Mouse (Mus musculus) embryonic facial prominence, embryonic 11.5 days (tissue): Measurements from ENCODE around the gene Gm20388. TPM values are rescaled to one million over a fixed set of nuclear protein-coding genes. Genes with fewer than 3 reads are reported as not detected.

ENCODE experiments used
- ATAC-seq: fragments of 200-750 bp; cut with Nextera tagmentation; replicated peaks from 2 replicates; pipeline ENCODE4 v1.8.0; 2017; ENCODE audit warnings: low read depth; ENCODE audit not compliant: insufficient number of reproducible peaks, low FRiP score, low TSS enrichment
- DNase-seq: peaks from one replicate; pipeline ENCODE4 v3.0.0-alpha.2; 2015; ENCODE audit warnings: low spot score
- H3K27ac ChIP-seq: fragments of 300-500 bp; sonication (generic); replicated peaks from 2 replicates; pipeline ENCODE4 v1.5.1; 2014; ENCODE audit warnings: mild to moderate bottlenecking, low read depth, low read length, control low read depth
- H3K27me3 ChIP-seq: fragments of 300-500 bp; sonication (generic); 2 replicates; pipeline ENCODE4 v1.6.1; 2014; ENCODE audit warnings: mild to moderate bottlenecking, low read length, moderate library complexity, mixed read lengths; ENCODE audit not compliant: control insufficient read depth, insufficient read depth
- H3K36me3 ChIP-seq: fragments of 300-500 bp; sonication (generic); replicated peaks from 2 replicates; pipeline ENCODE4 v1.6.1; 2014; ENCODE audit warnings: low read depth, mild to moderate bottlenecking, low read length, moderate library complexity, mixed read lengths; ENCODE audit not compliant: control insufficient read depth, insufficient read depth
- H3K4me1 ChIP-seq: fragments of 300-500 bp; sonication (generic); 2 replicates; pipeline ENCODE4 v1.6.1; 2014; ENCODE audit warnings: low read length, mixed read lengths; ENCODE audit not compliant: control insufficient read depth, insufficient read depth
- H3K4me2 ChIP-seq: fragments of 300-500 bp; sonication (generic); 2 replicates; pipeline ENCODE4 v1.6.1; 2014; ENCODE audit warnings: low read depth, mild to moderate bottlenecking, control low read depth, low read length, moderate library complexity
- H3K4me3 ChIP-seq: fragments of 300-500 bp; sonication (generic); 2 replicates; pipeline ENCODE4 v1.5.1; 2014; ENCODE audit warnings: low read depth, low read length, control low read depth
- H3K9ac ChIP-seq: fragments of 300-500 bp; sonication (generic); replicated peaks from 2 replicates; pipeline ENCODE4 v1.6.1; 2014; ENCODE audit warnings: mild to moderate bottlenecking, control low read depth, low read length
- H3K9me3 ChIP-seq: fragments of 300-500 bp; sonication (generic); replicated peaks from 2 replicates; pipeline ENCODE4 v1.6.1; 2016; ENCODE audit warnings: mild to moderate bottlenecking, low read length, inconsistent platforms, mixed read lengths; ENCODE audit not compliant: control insufficient read depth
- WGBS: fragments of 180-500 bp; shearing (Covaris S2); extraction: QIAGEN DNeasy Blood & Tissue Kit; methylation state at CpG from one replicate; pipeline ENCODE4 v1.1.7; 2014; 5-methylcytosine and 5-hydroxymethylcytosine counted together
- polyA plus RNA-seq: library from polyadenylated mRNA; unstranded; fragments of >200 nt; fragmentation: Nextera tagmentation; extraction: Ambion mirVana; gene quantifications from 2 replicates; pipeline ENCODE4 v1.2.1, GENCODE M21; 2014

Gene Gm20388
- polyA plus RNA-seq, 1 experiment from 2014 or later = 3.1 TPM

DNA sequence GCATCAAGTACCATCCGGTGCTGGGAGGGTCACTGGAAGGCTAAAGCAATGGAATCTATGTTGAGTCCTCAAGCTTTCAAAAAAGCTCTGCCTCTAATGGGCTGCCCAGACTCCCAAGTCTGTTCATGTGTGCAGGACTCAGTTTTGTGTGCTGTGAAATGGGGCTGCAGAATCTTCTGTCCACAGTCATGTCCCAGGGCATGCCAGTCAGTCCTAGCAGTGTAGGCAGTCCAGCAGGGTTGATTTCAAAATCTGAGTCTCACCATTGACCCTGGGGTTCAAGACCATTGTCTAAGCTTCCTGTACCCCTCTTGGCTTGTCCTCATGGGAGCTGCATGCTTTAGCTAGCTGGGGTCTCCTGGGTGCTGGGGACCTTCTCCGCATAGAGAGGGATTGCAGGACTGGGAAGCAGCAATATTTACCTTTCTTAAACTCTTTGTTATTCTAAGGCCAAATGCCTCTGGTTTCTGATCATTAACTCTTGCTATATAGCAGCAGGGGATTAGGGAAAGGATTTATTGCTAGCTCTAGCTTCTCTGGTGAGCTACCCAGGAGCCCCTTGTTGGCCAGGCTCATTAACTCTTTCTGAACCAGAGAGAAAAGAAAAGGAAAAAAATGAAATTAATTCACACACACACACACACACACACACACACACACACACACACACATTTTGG, 94.2 kb downstream of the Gm20388 start:
- Histone ChIP-seq H3K9me3 (no peaks in the 10 kb centered on the region), H3K9ac (no peak overlapping the region), H3K36me3 (no peaks in the 10 kb centered on the region), H3K27me3 (no peaks in the 10 kb centered on the region), H3K27ac (no peak overlapping the region), H3K4me3 (no peak overlapping the region), H3K4me2 (no peak overlapping the region), H3K4me1 (peaks cover 3% of the 10 kb centered on the region; the same call in 1 of the 2 replicates)
- 39% methylated on average over 2 of the region's 2 CpGs for WGBS
- ATAC-seq (no peak), DNase-seq (no peak)

GRCm38 (mm10) chr8:120006645-120007160, 96.1 kb downstream of the Gm20388 start:
- Histone ChIP-seq H3K4me1 (peaks cover 3% of the 10 kb centered on the region; the same call in 1 of the 2 replicates), H3K36me3 (no peaks in the 10 kb centered on the region), H3K27ac (no peak overlapping the region), H3K9me3 (no peaks in the 10 kb centered on the region), H3K4me2 (no peak overlapping the region), H3K4me3 (no peak overlapping the region), H3K9ac (no peak overlapping the region), H3K27me3 (no peaks in the 10 kb centered on the region)
- no peak for ATAC-seq
- 54% methylated on average over 9 of the region's 9 CpGs for WGBS
- DNase-seq = no peak

- Histone ChIP-seq H3K9ac (no peak overlapping the region), H3K27me3 (no peaks in the 10 kb centered on the region), H3K4me3 (no peak overlapping the region), H3K4me2 (no peak overlapping the region), H3K4me1 (peaks cover 3% of the 10 kb centered on the region; the same call in 1 of the 2 replicates), H3K27ac (no peak overlapping the region), H3K9me3 (no peaks in the 10 kb centered on the region), H3K36me3 (no peaks in the 10 kb centered on the region)
- ATAC-seq (no peak), DNase-seq (no peak)
- WGBS = 89% methylated on average over 9 of the region's 9 CpGs
These were observed 96.5 kb downstream of the Gm20388 start for GRCm38 (mm10) chr8:120007178-120007577.

DNA sequence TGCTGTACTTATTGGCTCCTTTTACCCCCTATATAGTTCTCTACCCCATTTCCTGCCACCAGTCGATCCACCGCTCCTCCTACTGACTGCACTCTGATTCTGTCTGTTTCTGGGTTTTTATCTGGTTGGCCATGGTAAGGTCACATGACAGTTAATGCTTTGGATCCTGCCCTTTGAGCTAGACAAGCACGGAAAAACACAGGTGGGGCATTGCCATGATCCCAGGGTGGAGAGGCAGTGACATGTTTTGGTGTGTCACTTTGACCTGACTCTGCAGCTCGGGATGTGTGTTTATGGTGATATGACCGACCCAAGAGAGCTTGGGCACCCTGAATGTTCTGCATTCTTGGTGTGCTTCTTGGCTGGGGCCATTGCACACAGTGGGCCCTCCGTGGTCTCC, 98.6 kb downstream of the Gm20388 start:
- no peaks in the 10 kb centered on the region for H3K9me3 ChIP-seq
- H3K9ac ChIP-seq = no peak overlapping the region
- peaks cover 3% of the 10 kb centered on the region; the same call in 1 of the 2 replicates for H3K4me1 ChIP-seq
- H3K4me2 ChIP-seq = no peak overlapping the region
- no peak overlapping the region for H3K4me3 ChIP-seq
- 74% methylated on average over 6 of the region's 6 CpGs for WGBS
- DNase-seq (no peak), ATAC-seq (no peak)
- no peak overlapping the region for H3K27ac ChIP-seq
- H3K36me3 ChIP-seq = no peaks in the 10 kb centered on the region
- no peaks in the 10 kb centered on the region for H3K27me3 ChIP-seq

DNA sequence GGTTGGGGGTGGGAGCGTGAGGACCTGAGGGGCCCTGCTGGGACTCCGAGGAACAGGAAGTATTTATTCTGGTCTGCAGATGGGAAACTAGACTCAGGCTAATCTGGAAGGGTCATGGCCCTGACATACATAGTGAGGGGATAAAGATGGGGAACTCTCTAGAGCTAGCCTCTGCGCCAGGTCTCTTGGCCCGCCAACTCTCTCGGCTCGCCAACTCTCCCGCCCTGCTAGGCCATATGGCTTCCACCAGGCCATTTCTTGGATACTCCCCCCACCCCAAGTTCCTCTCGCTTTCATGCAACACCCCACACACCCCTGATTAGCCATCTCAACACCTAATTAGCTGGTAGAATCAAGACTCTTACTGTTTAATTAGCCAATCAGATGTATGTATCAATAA, 101.8 kb downstream of the Gm20388 start:
- H3K4me1 ChIP-seq = no peaks in the 10 kb centered on the region
- DNase-seq (no peak), ATAC-seq (no peak)
- H3K9ac ChIP-seq = no peak overlapping the region
- 85% methylated on average over 8 of the region's 8 CpGs for WGBS
- H3K9me3 ChIP-seq = no peaks in the 10 kb centered on the region
- H3K27me3 ChIP-seq = no peaks in the 10 kb centered on the region
- no peak overlapping the region for H3K4me2 ChIP-seq
- H3K27ac ChIP-seq = no peak overlapping the region
- no peak overlapping the region for H3K4me3 ChIP-seq
- H3K36me3 ChIP-seq = no peaks in the 10 kb centered on the region

GRCm38 (mm10) chr8:120012927-120013326, 102.3 kb downstream of the Gm20388 start:
- Histone ChIP-seq H3K27ac (no peak overlapping the region), H3K4me1 (no peaks in the 10 kb centered on the region), H3K9ac (no peak overlapping the region), H3K36me3 (no peaks in the 10 kb centered on the region), H3K9me3 (no peaks in the 10 kb centered on the region), H3K4me3 (no peak overlapping the region), H3K27me3 (no peaks in the 10 kb centered on the region), H3K4me2 (no peak overlapping the region; the same call in 1 of the 2 replicates)
- no peak; the same call in 1 of the 2 replicates for ATAC-seq
- 34% methylated on average over 9 of the region's 9 CpGs for WGBS
- no peak for DNase-seq

- Histone ChIP-seq H3K4me1 (no peaks in the 10 kb centered on the region), H3K27me3 (no peaks in the 10 kb centered on the region), H3K4me2 (no peak overlapping the region), H3K9me3 (no peaks in the 10 kb centered on the region), H3K9ac (no peak overlapping the region), H3K36me3 (no peaks in the 10 kb centered on the region), H3K4me3 (no peak overlapping the region), H3K27ac (no peak overlapping the region)
- 48% methylated on average over 15 of the region's 15 CpGs for WGBS
- no peak for DNase-seq
- no peak for ATAC-seq
These were observed 103.8 kb downstream of the Gm20388 start for GRCm38 (mm10) chr8:120014267-120015023.

GRCm38 (mm10) chr8:120015916-120016315, 105.3 kb downstream of the Gm20388 start:
- Histone ChIP-seq H3K4me2 (no peak overlapping the region), H3K4me1 (no peaks in the 10 kb centered on the region), H3K27me3 (no peaks in the 10 kb centered on the region), H3K27ac (no peak overlapping the region), H3K9ac (no peak overlapping the region), H3K36me3 (no peaks in the 10 kb centered on the region), H3K9me3 (no peaks in the 10 kb centered on the region), H3K4me3 (no peak overlapping the region)
- no peak for DNase-seq
- WGBS = 89% methylated on average over 8 of the region's 8 CpGs
- no peak for ATAC-seq
